Mouse (Mus musculus): ENCODE results near the gene Fars2.

GRCm38 (mm10) chr13:36621333-36621659 is 504.1 kb downstream of the Fars2 start:
- TF ChIP-seq CTCF (IDR thresholded peaks at IDR 0.05; ENCODE audit: low read depth, low read length) = no peak
- no peak for TF ChIP-seq TAL1 (conservative IDR thresholded peaks at IDR 0.05; ENCODE audit: low read depth, low read length)
